Mouse (Mus musculus) embryo, embryonic 11.5 days (tissue): ENCODE results near the gene Arhgap4.
A peak's percentile ranks its signal among the peaks of the same experiment; 100 is the strongest.

ENCODE experiments used
- DNase-seq: peaks from one replicate; pipeline ENCODE4 v3.0.0-alpha.2; 2012; ENCODE audit warnings: low read depth, low spot score

The Arhgap4 gene

DNA sequence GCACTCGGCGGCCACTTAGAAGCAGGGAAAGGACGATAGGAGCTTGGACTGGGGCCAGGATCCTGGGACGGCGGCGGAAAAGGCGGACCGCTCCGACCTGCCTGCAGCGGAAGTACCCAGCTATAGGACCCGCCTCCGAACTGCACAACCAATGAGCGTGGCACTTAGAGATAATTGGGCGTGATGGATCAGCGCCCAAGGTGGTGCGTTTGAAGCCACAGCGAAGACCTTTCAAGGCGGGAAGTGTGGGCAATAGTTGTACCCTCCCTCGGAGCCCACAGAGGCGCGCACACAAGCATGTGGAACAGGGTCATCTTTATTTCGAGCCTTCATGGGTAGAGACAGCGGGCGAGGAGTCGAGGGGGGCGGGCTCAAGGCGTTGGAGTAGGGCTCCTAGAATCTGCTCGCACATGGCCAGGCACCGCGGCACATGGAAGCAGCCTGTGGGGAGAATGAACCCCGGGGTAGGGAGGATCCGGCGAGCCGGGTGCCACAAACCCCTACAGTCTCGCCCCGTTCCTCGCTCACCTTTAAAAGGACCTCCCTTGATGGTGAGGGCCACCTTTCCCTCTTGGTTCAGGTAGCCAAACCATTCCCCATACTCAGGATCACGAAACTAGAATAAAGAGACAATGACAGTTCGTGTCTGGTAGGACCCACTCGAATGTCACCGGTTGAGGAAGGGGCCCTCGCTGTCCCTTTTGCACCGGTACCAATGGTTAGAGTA lies at the start of gene Arhgap4, which contains the start of gene Naa10:
Gene Arhgap4, minus strand, starts transcription at position 48 of the 727 bp plus-strand sequence.
Gene Naa10, minus strand, starts transcription at position 122 of the 727 bp plus-strand sequence.
- peak; percentile 75 for DNase-seq

- DNase-seq, result no peak
Measured at GRCm38 (mm10) chrX:73970781-73971180, 49.1 kb upstream of the Arhgap4 start.

DNA sequence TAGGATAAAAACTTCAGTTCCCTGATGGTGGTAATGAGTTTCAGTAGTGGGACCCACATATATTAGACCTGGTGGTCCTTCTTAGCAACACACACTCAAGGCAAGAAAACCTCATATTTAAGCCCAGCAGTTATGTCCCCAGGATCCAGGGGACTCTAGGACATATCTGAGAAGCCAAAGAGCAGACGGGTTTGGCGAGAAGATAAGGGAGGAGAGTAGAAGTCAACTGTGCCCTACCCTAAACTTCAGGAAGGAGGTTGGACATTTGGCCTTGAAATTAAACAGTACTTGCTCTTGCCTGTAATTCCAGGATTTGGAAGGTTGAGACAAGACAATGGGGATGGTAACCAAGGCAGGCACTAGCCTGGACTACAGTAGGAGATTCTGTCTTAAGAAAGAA lies 48.1 kb upstream of the Arhgap4 start:
- no peak for DNase-seq

DNA sequence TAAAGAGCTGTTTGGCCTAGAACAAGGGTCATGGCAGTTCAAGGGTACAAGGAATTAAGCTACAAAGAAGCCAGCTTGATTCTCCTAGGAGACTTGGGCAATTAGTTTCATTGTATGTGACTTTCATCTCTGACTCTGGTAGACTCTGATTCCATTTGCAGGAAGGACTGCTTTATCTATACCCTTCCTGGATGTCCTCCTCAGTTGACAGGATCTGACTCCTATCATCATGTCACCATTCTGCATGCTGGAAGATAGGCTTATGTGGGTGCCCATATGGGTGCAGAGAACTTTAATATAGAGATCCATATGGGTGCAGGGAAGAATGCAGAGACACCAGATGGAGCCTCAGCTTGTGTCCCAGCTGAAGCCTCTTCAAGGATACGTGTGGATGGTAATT lies 47.5 kb upstream of the Arhgap4 start:
- DNase-seq, result no peak

- peak; percentile 86 for DNase-seq
Measured at GRCm38 (mm10) chrX:73967177-73968075, 45.8 kb upstream of the Arhgap4 start.

DNA sequence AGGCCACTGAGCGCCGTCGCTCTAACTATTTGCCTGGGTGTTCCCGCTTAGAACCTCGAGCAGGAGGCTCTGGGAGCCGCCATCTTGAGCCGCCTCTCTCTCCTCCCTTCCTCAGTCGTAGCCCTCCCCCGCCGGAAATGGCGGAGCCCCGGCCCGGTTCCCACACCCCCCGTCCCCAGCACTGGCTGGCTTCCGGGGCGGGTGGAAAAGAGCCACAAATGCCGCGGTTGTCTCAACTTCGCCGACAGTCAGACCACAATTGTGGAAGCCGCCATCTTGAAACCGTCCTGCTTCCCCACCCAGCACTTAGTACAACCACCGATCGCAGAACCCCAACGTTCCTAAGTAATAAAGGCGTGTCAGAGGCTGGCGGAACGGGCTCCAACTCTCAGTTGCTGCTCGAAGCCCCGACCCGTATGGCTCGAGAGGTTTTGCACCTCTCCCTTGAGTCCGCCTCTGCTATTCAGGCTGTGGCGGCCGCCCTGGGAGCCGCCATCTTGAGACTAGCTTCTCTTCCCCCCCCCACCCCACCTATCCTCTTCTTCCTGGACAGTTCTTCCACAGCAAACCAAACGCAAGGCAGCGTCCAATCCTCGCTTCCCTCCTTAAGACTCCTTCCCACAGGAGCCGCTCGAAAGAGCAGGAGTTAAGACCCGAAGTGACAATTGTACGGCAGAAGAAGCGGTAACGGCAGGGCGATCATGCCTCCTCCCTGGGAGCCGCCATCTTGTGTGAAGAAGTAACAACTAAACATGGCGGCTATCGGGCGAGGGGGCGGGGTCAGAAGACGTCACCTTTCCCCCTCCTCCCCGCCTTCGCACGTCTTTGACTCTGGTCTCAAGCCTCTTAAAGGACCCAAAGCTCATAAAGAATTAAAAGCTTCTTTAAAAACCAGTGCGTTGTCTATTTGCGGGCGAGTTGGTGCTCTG lies 44.8 kb upstream of the Arhgap4 start, which contains the start of gene Hcfc1:
Gene Hcfc1, minus strand, starts transcription at position 110 of the 929 bp plus-strand sequence.
- peak; percentile 67 for DNase-seq

GRCm38 (mm10) chrX:73965307-73965706 lies 43.6 kb upstream of the Arhgap4 start:
- no peak for DNase-seq

- DNase-seq, result no peak
Measured at GRCm38 (mm10) chrX:73964363-73964762, 42.7 kb upstream of the Arhgap4 start.

GRCm38 (mm10) chrX:73954988-73955387 lies 33.3 kb upstream of the Arhgap4 start:
- no peak for DNase-seq

DNA sequence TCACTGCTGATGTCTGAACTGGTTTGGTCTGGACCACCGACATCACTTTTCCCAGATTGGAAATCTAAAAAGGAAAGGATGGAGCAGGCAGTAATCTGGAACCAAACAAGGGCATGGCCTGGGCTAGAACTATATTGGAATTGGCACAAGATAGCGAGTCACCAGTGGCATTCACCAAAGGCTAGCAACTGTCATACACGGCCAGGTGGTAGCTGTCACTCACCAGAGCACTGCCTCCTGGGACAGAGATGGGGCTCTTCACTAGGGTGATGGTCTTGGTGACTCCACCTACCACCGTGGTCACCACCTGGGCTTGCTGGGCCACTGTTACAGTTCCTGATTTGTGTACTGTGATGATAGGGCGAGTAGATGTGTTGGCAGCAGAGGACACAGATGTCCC lies 30.9 kb upstream of the Arhgap4 start:
- DNase-seq, result no peak

DNA sequence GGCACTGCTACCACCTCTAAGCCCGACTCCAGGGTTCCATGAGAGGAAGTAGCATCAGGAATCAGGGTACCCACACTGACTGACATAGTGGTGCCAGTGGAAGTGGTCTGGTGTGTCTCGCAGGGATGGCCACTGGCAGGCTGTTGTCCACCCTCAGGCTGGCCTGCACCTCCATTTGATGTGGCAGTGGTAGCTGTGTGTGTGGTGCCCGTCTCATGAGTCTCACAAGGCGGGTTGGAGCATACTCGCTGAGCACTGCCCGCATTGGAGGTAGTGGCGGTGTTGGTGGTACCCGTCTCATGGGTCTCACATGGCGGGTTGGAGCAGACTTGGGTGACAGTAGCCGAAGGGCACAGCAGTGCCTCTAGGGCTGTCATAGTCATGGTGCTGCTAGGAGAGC lies 27.7 kb upstream of the Arhgap4 start:
- no peak for DNase-seq

GRCm38 (mm10) chrX:73948647-73949046 lies 27.0 kb upstream of the Arhgap4 start:
- peak; percentile 38 for DNase-seq

DNA sequence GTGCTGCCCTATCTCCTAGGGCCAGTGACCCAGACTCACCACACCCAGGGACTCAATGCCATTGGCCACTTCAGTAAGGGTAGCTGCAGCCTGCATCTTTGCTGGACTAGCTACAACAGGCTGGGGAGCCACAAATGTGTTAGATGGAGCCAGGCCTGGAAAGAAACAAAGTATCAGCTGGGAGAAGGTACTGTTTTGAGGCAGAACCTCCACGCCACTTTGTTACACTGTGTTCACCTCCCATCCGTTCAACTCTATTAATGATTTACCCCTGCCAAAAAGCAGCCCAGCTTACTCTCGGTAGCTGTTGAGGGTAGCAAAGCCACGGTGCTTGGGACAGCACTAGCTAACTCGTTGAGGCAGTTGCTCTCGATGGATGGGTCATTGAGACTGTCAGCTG lies 25.2 kb upstream of the Arhgap4 start:
- no peak for DNase-seq

DNA sequence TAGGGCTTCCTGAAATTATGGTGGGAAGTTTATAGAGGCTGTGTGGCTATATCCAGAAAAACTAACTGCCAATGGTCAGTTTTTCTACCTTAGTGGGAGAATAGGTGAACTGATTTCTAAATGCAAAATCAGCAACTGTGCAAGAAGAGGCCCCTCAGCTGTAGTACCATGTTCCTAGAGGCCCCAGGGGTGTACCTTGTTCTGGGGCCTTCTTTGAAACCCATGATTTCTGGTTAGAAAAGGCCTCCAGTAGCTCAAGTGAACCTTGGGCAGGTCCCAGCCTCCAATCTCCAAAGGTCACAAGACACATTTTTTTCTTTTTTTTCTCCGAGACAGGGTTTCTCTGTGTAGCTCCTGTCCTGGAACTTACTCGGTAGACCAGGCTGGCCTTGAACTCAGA lies 20.6 kb upstream of the Arhgap4 start:
- no peak for DNase-seq

GRCm38 (mm10) chrX:73941860-73942259 lies 20.2 kb upstream of the Arhgap4 start:
- no peak for DNase-seq

DNA sequence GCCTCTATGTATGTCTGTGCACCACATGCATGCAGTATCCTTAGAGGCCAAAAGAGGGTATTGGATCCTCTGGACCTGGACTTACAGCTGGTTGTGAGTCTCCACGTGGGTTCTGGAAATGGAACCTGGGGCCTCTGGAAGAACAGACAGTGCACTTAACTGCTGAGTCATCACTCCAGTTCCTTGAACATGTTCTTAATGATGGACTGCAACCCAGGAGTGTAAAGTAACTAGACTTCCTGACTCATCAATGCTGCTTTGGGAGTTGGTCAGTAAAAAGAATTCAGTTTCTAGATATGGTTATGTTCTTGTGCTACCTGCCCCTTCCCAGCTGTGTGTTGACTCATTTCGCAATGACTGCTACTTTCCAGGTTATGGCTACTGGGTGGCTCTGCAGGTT lies 10.2 kb upstream of the Arhgap4 start:
- DNase-seq, result no peak

DNA sequence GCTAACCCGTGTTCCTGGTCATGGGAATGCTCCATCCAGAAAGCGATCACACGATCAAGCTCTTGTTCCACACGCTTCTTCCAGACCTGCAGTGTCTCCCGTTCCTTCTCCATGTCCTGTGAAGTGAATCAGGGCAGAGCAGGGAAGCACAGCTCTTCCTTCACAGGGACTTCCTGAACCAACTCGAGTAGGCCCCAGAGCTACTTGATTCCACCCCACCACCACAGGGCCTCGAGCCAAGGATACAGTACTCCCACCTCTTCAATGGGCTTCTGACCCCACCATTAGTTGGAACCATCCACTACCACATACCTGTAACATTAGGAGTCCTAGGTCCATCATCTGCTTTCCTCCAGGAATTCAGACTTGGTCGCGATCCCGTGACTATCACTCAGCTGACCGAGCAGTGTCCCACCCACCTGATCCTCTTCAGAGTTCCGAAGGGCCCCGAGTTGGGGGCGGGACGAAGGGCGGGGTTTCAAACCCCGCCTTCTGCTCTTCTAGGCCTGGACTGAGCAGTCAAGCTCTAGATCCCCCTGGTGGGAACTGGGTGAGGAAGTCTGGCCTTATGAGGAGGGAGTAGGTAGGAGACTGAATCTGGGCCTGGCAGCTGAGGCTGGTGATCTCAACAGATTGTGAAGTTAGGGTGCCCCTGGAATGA lies 8.9 kb upstream of the Arhgap4 start, which contains the start of gene Renbp:
Gene Renbp, minus strand, starts transcription at position 449 of the 661 bp plus-strand sequence.
- DNase-seq, result peak; percentile 47

DNA sequence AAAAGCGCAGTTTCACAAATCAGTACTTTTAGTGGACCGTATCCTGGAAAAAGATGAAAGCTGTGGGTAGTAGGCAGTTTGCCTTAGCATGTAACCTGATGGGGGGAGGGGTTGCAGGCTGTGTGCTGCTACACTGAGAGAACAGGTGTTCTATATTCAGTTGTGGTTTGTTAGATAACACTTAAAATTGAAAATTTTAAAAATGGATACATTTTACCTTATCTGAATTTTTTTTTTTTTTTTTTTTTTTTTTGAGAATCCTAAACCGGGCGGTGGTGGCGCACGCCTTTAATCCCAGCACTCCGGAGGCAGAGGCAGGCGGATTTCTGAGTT lies 846 bp upstream of the Arhgap4 start:
- no peak for DNase-seq

DNA sequence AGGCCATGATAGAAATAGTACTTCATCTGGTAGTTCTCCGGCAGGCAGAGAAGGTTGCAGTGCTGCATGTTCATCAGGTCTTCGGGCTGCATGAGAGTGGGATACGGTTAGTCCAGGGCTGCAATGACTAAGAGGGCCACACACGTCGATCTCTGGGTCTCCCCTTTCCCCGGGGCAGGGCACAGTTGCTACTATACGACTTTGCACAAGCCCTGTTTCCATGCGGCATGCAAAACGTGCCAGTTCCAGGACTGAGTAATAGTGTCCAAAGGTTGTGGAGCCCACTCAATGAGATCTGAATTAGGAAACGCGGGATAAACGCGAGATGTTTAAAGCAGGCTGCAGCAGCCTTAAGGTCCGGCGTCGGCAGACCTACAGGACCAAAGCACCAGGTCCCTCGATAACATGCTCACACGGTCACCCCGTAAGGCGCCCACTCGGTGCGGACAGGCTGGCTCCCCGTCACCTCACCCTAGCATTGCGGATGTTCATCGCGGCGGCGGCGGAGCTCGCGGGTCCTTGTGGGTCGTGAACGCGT lies 316 bp downstream of the Arhgap4 start:
- no peak for DNase-seq

DNA sequence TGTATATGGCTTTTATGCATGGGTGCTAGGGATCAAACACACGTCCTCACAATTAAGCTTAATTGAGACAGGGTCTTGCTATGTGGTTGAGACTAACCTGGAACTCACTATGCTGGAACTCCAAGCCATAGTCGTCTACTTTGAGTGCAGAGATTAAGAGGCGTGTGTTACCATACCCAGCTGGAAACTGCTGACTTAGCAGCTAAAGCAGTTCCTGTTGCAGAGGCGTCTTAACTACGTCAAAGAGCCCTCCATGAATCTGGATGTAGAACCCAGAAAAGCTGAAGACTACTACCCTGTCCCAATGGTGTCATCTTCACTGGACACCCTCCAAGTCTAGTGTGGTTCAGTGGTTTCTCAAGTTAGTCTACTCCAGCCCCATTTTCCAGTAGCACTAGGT lies 3.0 kb downstream of the Arhgap4 start:
- no peak for DNase-seq

DNA sequence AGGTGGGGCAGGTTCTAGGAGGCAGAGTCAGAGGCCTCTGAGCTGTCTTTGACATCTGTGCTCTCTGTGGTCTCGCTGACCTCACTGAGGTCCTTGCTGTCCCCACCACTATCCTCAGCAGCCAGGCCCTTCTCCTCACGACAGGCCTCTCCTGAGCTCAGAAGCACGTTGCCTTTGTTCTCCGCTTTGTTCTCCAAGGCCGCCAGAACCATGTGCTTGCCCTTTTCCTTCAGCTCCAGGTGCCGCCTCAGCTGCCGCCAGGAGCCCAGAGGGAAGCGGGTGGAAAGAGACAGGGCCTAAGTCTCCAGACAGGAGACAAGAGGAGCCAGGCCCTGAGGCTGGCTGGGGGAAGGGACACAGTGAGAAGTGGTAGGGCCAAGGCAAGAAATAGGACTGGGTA lies 4.7 kb downstream of the Arhgap4 start:
- DNase-seq, result no peak
